Mouse (Mus musculus) C2C12 (cell line): ENCODE data around the gene Sdc4.

ENCODE experiments used
- CEBPB ChIP-seq: IDR thresholded peaks from one replicate; pipeline ENCODE4 v1.6.1; 2011; ENCODE audit warnings: low read depth, mild to moderate bottlenecking, control low read depth, moderate library complexity
- CTCF ChIP-seq: IDR thresholded peaks from one replicate; pipeline ENCODE4 v1.5.1; 2011; ENCODE audit not compliant: control insufficient read depth, insufficient read depth, insufficient read length
- MAX ChIP-seq: IDR thresholded peaks from one replicate; pipeline ENCODE4 v1.6.1; 2011; ENCODE audit warnings: mild to moderate bottlenecking, control low read depth
- MYOD1 ChIP-seq: IDR thresholded peaks from one replicate; pipeline ENCODE4 v1.6.1; 2011; ENCODE audit warnings: low read depth; ENCODE audit not compliant: control insufficient read depth, insufficient read length
- MYOG ChIP-seq: IDR thresholded peaks from one replicate; pipeline ENCODE4 v1.6.1; 2011; ENCODE audit not compliant: control insufficient read depth, insufficient read length; ENCODE audit errors: extremely low read depth
- USF1 ChIP-seq: IDR thresholded peaks from one replicate; pipeline ENCODE4 v1.6.1; 2011; ENCODE audit warnings: low read depth, mild to moderate bottlenecking, control low read depth, moderate library complexity

GRCm38 (mm10) chr2:164433278-164433895 lies 10.3 kb downstream of the Sdc4 start:
- no peak for TF ChIP-seq CTCF
- no peak for TF ChIP-seq MAX
- TF ChIP-seq MYOG = no peak
- TF ChIP-seq MYOD1 = no peak
- TF ChIP-seq USF1 = peak; percentile 29
- no peak for TF ChIP-seq CEBPB
